Mouse (Mus musculus): Measurements from ENCODE around the gene Mecom. TPM values are rescaled to one million over a fixed set of nuclear protein-coding genes. Genes with fewer than 3 reads are reported as not detected.

Mecom gene
- total and polyA plus RNA-seq, 3 experiments: not detected

DNA sequence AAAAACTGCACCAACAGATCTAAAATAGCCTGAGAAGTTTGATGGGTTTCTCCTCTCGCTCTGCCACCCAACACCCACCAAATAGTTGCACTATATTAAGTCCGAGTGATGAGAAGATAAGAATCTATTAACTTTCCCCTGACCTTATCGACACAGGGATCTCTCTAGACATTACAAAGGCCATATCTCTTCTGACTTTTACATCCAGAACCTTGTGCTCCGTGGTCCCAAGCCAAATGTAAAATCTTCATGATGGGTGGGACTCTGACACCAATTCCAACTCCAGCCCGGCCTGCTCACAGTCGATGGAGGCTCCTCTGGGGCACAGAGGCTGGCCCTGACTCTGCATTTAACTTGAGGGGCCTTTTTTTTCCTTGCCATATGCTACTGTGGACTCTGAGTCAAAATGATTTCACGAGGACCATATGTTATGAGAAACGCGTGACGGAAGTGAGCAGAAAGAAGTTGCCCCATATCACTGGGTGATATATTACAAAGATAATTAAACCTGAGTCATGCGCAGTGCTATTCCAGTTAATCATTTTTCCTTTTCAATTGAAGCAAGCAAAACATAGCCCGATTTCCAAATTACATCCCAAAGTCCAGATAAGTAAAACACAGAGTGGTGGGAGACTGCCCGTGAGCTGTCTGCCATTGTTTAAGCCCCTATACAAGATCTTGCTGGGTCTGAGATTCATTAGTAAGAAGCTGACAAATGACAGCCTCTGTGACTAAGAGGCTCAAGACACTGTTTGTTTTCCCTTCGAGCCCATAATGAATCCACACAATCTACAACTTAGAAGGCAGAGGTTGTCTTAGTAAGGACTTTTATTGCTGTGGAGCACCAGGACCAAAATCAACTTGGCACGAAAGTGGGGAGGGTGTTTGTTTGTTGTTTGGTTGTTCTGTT, 94.0 kb downstream of the Mecom start:
- DNase-seq (ENCODE audit: extremely low read depth): no peak
- Histone ChIP-seq H3K27ac (ENCODE audit: insufficient read depth, low read depth) (no peak overlapping the region), H3K9ac (ENCODE audit: insufficient read depth, low read depth) (no peak overlapping the region), H3K4me2 (ENCODE audit: insufficient read depth, low read depth, poor library complexity, severe bottlenecking) (no peak overlapping the region), H3K36me3 (replicated peaks in 1 of 2; ENCODE audit: control insufficient read depth in 1 of 2, insufficient read depth in 1 of 2, low read length in 1 of 2) (no peaks in the 10 kb centered on the region), H3K9me3 (replicated peaks; ENCODE audit: low read length) (no peaks in the 10 kb centered on the region), H3K4me1 (ENCODE audit: control insufficient read depth in 1 of 2, insufficient read depth in 2 of 2) (no peaks in the 10 kb centered on the region), H3K27me3 (replicated peaks) (no peaks in the 10 kb centered on the region), H3K79me2 (replicated peaks; ENCODE audit: control insufficient read depth, extremely low read depth, insufficient read depth, poor library complexity, severe bottlenecking) (no peaks in the 10 kb centered on the region), H3K4me3 (replicated peaks in 1 of 3; ENCODE audit: low read depth in 2 of 3, low read length in 2 of 3, poor library complexity in 1 of 3) (no peak overlapping the region)
- dilution Hi-C loops (cut with MboI; ENCODE audit: extremely low pct_ligation_motif_present, extremely low pct_unique_long_range_greater_than_20kb, low sequenced_read_pairs): no loop called here
- no peak for TF ChIP-seq TCF12 (IDR thresholded peaks at IDR 0.05; ENCODE audit: low read depth, low read length)
- TF ChIP-seq NRF1 (IDR thresholded peaks at IDR 0.05; ENCODE audit: low read depth, low read length): no peak
- no peak for TF ChIP-seq MAX (IDR thresholded peaks at IDR 0.05; ENCODE audit: low read length)
- no peak for TF ChIP-seq ETS1 (conservative IDR thresholded peaks at IDR 0.05; ENCODE audit: low read depth, low read length)
- TF ChIP-seq POLR2A (IDR thresholded peaks at IDR 0.05; ENCODE audit: low read depth, low read length): no peak
- no peak for TF ChIP-seq ZC3H11A (IDR thresholded peaks at IDR 0.05; ENCODE audit: low read depth, low read length)
- in situ Hi-C loops (cut with MboI; ENCODE audit: low pct_ligation_motif_present, low pct_unique_long_range_greater_than_20kb, low sequenced_read_pairs): no loop called here

DNA sequence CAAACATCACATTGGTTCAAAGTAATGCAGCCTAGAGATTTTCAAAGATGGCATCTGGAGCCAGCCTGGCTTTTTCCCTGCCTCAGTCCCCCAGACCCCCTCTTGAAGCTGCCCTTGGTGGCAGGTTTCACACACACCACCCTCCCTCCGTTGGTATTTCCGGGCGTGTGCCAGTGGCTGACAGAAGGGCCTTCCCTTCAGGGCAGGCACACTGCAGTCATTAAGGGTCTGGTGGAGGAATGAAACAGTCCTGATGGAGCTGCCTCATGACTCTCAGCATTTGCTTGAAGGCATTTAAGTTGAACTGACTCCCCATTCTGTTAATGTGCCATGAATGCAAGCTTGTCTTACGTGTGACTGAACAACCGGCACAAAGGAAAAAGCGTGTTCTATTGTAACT, 94.8 kb downstream of the Mecom start:
- DNase-seq (ENCODE audit: extremely low read depth): no peak
- dilution Hi-C loops (cut with MboI; ENCODE audit: extremely low pct_ligation_motif_present, extremely low pct_unique_long_range_greater_than_20kb, low sequenced_read_pairs): no loop called here
- Histone ChIP-seq H3K36me3 (replicated peaks in 1 of 2; ENCODE audit: control insufficient read depth in 1 of 2, insufficient read depth in 1 of 2, low read length in 1 of 2) (no peaks in the 10 kb centered on the region), H3K79me2 (replicated peaks; ENCODE audit: control insufficient read depth, extremely low read depth, insufficient read depth, poor library complexity, severe bottlenecking) (no peaks in the 10 kb centered on the region), H3K27me3 (replicated peaks) (no peaks in the 10 kb centered on the region), H3K9ac (ENCODE audit: insufficient read depth, low read depth) (no peak overlapping the region), H3K4me2 (ENCODE audit: insufficient read depth, low read depth, poor library complexity, severe bottlenecking) (no peak overlapping the region), H3K9me3 (replicated peaks; ENCODE audit: low read length) (no peaks in the 10 kb centered on the region), H3K4me3 (replicated peaks in 1 of 3; ENCODE audit: low read depth in 2 of 3, low read length in 2 of 3, poor library complexity in 1 of 3) (no peak overlapping the region), H3K4me1 (ENCODE audit: control insufficient read depth in 1 of 2, insufficient read depth in 2 of 2) (no peaks in the 10 kb centered on the region), H3K27ac (ENCODE audit: insufficient read depth, low read depth) (no peak overlapping the region)
- in situ Hi-C loops (cut with MboI; ENCODE audit: low pct_ligation_motif_present, low pct_unique_long_range_greater_than_20kb, low sequenced_read_pairs): no loop called here
- TF ChIP-seq NELFE (IDR thresholded peaks at IDR 0.05; ENCODE audit: low read depth, low read length) (no peak), POLR2A (IDR thresholded peaks at IDR 0.05; ENCODE audit: low read depth, low read length) (no peak), EP300 (IDR thresholded peaks at IDR 0.05; ENCODE audit: low read length) (no peak), RCOR1 (conservative IDR thresholded peaks at IDR 0.05; ENCODE audit: low read depth, low read length) (no peak), SIN3A (IDR thresholded peaks at IDR 0.05; ENCODE audit: low read length) (no peak), CHD1 (IDR thresholded peaks at IDR 0.05; ENCODE audit: low read depth, low read length) (no peak), MEF2A (IDR thresholded peaks at IDR 0.05; ENCODE audit: borderline replicate concordance, low read depth, low read length) (no peak), IRF4 (IDR thresholded peaks at IDR 0.05; ENCODE audit: low read depth, low read length) (no peak), ZMIZ1 (IDR thresholded peaks at IDR 0.05; ENCODE audit: low read depth, low read length) (no peak)

Data from CH12.LX (cell line).